Mouse (Mus musculus) intestine, embryonic 16.5 days (tissue): ENCODE measurements around the gene Pias3. TPM values are rescaled to one million over a fixed set of nuclear protein-coding genes. Genes with fewer than 3 reads are reported as not detected.

ENCODE experiments used
- ATAC-seq: fragments of 200-750 bp; cut with Nextera tagmentation; 2 replicates; pipeline ENCODE4 v1.8.0; 2017; ENCODE audit warnings: moderate TSS enrichment, moderate library complexity
- H3K27ac ChIP-seq: fragments of 300-500 bp; sonication (generic); 2 replicates; pipeline ENCODE4 v1.5.1; 2014; ENCODE audit warnings: mild to moderate bottlenecking, low read length
- H3K27me3 ChIP-seq: fragments of 300-500 bp; sonication (generic); replicated peaks from 2 replicates; pipeline ENCODE4 v1.6.1; 2014; ENCODE audit warnings: low read length, control low read depth, mixed read lengths; ENCODE audit not compliant: control insufficient read depth, insufficient read depth
- H3K36me3 ChIP-seq: fragments of 300-500 bp; sonication (generic); 2 replicates; pipeline ENCODE4 v1.6.1; 2014; ENCODE audit warnings: low read length, control low read depth; ENCODE audit not compliant: control insufficient read depth, insufficient read depth
- H3K4me1 ChIP-seq: fragments of 300-500 bp; sonication (generic); 2 replicates; pipeline ENCODE4 v1.6.1; 2014; ENCODE audit warnings: low read length, control low read depth, mixed read lengths; ENCODE audit not compliant: control insufficient read depth, insufficient read depth
- H3K4me2 ChIP-seq: fragments of 300-500 bp; sonication (generic); 2 replicates; pipeline ENCODE4 v1.6.1; 2014; ENCODE audit warnings: low read depth, low read length, control low read depth
- H3K4me3 ChIP-seq: fragments of 300-500 bp; sonication (generic); 2 replicates; pipeline ENCODE4 v1.5.1; 2014; ENCODE audit warnings: mild to moderate bottlenecking, low read length
- H3K9ac ChIP-seq: fragments of 300-500 bp; sonication (generic); 2 replicates; pipeline ENCODE4 v1.6.1; 2014; ENCODE audit warnings: low read depth, low read length
- H3K9me3 ChIP-seq: fragments of 300-500 bp; sonication (generic); 2 replicates; pipeline ENCODE4 v1.6.1; 2016; ENCODE audit warnings: low read length, control low read depth; ENCODE audit not compliant: control insufficient read depth
- WGBS: fragments of 180-500 bp; shearing (Covaris S2); extraction: QIAGEN DNeasy Blood & Tissue Kit; methylation state at CpG from one replicate; pipeline ENCODE4 v1.1.7; 2014; 5-methylcytosine and 5-hydroxymethylcytosine counted together
- polyA plus RNA-seq: library from polyadenylated mRNA; unstranded; fragments of >200 nt; fragmentation: Nextera tagmentation; extraction: Ambion mirVana; gene quantifications from 2 replicates; pipeline ENCODE4 v1.2.1, GENCODE M21; 2015

Gene Pias3
- polyA plus RNA-seq, 1 experiment from 2014 or later: 35.7 TPM

DNA sequence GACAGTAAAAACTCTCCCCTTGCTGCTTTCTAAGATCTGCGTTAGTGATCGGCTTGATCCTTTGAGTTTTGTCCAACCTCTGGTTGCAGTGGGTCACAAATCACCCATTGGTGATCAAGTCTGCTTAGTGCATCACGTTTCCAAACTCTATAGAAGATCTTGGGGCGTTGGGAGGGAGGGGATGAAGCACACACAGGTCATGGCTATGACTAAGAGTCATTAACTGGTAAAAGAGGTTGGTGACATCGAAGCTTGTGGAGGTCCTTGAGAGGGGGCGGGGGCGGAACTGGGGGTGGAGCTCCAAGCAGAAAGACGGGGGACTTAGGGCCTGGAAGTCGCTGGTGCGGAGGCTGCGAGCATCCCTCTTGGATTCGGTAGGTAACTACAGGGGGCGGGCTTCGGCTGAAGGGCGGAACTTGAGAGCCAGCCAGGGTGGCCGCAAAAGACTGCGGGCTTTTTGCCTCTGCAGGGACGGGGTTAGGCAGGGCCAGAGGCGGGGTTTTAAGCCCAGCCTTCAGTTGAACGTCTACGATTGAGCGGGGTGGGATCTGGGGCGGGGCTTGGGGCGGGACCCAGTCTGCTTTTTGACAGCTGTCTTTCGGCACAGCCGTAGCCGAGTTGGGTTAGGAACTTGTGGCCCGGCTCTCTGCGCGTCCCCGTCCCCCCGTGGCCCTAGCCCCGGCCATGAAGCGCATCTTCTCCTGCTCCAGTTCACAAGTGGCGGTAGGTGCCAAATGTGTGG lies 26.3 kb upstream of the Pias3 start, which contains the start of gene Ankrd35:
Gene Ankrd35, plus strand, starts transcription at position 405 of the 742 bp plus-strand sequence.
- Histone ChIP-seq H3K4me2 (peak within 1 kb of the TSS; percentile 89), H3K9ac (peak within 1 kb of the TSS; percentile 48; the same call in 1 of the 2 replicates)
- 4% methylated on average over 35 of the region's 35 CpGs for WGBS

DNA sequence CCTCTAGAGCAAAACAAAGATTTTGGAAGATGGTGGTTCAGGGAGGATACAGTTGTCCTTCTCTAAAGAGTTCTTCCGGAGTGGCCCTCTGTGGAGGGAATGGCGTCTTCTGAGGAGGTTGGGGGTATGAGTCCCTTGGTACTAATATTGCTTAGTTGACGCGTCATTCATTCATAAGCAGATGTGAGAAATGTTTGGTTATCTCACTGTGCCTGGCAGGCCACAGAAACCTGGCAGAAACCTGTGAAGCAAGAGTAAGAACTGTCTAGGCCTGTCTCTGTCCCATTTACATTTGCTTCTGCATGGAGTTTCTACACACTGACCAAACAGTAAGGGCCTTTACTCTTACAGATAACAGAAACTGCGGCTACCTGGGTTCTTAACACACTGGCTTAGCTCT lies 24.7 kb upstream of the Pias3 start:
- Histone ChIP-seq H3K27ac (no peak overlapping the region), H3K4me1 (peaks cover 17% of the 10 kb centered on the region), H3K9me3 (no peaks in the 10 kb centered on the region), H3K9ac (no peak overlapping the region), H3K4me2 (no peak overlapping the region), H3K27me3 (peaks cover 5% of the 10 kb centered on the region; the same call in 1 of the 2 replicates), H3K36me3 (no peaks in the 10 kb centered on the region), H3K4me3 (no peak overlapping the region)
- no peak for ATAC-seq
- 93% methylated on average over 5 of the region's 5 CpGs for WGBS

More for the DNA sequence above, 26.3 kb upstream of the Pias3 start, which contains the start of gene Ankrd35:
- no peaks in the 10 kb centered on the region for H3K36me3 ChIP-seq
- H3K27ac ChIP-seq: no peak within 1 kb of the TSS
- H3K27me3 ChIP-seq: peaks cover 5% of the 10 kb centered on the region; the same call in 1 of the 2 replicates
- peaks cover 12% of the 10 kb centered on the region for H3K4me1 ChIP-seq
- peak within 1 kb of the TSS; percentile 54 for H3K4me3 ChIP-seq
- ATAC-seq: peak; percentile 98
- H3K9me3 ChIP-seq: no peaks in the 10 kb centered on the region

DNA sequence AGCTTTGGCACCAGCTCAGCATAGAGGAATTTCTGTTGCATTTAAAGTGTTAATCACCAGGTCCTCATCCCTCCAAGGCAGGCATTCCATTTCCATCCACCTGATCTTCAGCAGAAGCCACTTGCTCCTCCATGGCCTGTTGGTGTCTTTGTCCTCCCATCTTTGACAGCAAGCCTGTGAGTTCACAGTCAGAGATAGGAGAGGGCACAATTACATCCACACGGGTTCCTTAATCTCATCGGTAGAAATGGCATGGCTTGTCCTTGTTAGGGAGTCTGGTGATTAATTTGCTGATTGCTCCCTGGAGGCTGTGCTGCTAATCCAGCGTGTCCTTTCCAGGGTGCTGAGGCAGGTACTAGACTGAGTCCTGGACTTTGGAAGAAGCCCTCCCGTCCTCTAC lies 22.7 kb upstream of the Pias3 start:
- ATAC-seq: no peak
- WGBS: 75% methylated on average over 4 of the region's 4 CpGs
- H3K36me3 ChIP-seq: no peaks in the 10 kb centered on the region
- no peak overlapping the region for H3K27ac ChIP-seq
- no peak overlapping the region for H3K4me2 ChIP-seq
- H3K27me3 ChIP-seq: peaks cover 5% of the 10 kb centered on the region; the same call in 1 of the 2 replicates
- no peaks in the 10 kb centered on the region for H3K9me3 ChIP-seq
- H3K4me1 ChIP-seq: peaks cover 17% of the 10 kb centered on the region
- no peak overlapping the region for H3K4me3 ChIP-seq
- H3K9ac ChIP-seq: no peak overlapping the region

DNA sequence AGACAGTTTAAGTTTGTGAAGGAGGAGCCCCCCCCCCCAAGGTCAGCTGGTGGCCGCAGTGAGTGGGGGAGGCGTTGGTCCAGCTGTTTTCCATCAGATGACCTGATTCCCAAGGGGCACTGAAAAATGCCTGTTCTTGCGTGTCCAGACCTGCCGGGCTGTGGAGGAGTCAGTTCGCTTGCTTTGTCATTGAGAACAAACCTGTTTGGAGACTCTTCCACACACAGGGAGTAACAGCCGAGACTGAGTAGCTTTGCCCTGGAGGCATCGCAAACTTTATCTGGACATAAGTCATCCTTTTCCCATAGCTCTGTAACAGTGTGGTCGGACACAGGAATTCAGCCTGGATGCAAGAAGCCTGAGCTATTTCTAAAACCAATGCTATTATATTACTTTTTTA lies 21.7 kb upstream of the Pias3 start:
- H3K27ac ChIP-seq: no peak overlapping the region

DNA sequence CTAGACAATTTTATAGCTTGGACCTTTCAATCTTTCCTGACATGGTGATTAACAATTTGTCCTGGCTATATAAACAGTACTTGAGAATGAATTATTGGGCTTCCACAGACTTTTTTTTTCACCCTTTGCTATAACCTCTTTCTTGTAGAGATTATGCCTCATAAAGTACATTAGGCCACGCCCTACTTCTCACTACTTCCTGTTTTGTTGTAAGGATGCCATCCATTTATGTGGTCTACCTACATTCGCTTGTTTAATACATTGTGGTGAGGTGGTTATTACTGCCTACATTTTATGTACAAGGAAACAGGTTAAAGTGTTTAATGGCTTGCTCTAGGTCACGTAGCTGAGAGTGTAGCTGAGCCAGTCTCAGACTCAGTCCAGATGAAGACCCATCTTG lies 21.0 kb upstream of the Pias3 start:
- no peak overlapping the region for H3K4me3 ChIP-seq
- peaks cover 14% of the 10 kb centered on the region for H3K4me1 ChIP-seq
- H3K4me2 ChIP-seq: no peak overlapping the region
- H3K9ac ChIP-seq: no peak overlapping the region
- WGBS: 73% methylated on average over 3 of the region's 3 CpGs
- H3K36me3 ChIP-seq: no peaks in the 10 kb centered on the region
- no peak overlapping the region for H3K27ac ChIP-seq
- no peaks in the 10 kb centered on the region for H3K9me3 ChIP-seq
- peak; percentile 11; the same call in 1 of the 2 replicates for ATAC-seq
- peaks cover 5% of the 10 kb centered on the region; the same call in 1 of the 2 replicates for H3K27me3 ChIP-seq

More for the DNA sequence above, 21.7 kb upstream of the Pias3 start:
- Histone ChIP-seq H3K27me3 (peaks cover 5% of the 10 kb centered on the region; the same call in 1 of the 2 replicates), H3K9ac (no peak overlapping the region), H3K9me3 (no peaks in the 10 kb centered on the region), H3K4me1 (peaks cover 16% of the 10 kb centered on the region), H3K4me2 (no peak overlapping the region), H3K36me3 (no peaks in the 10 kb centered on the region), H3K4me3 (no peak overlapping the region)
- 41% methylated on average over 8 of the region's 8 CpGs for WGBS
- ATAC-seq: no peak

DNA sequence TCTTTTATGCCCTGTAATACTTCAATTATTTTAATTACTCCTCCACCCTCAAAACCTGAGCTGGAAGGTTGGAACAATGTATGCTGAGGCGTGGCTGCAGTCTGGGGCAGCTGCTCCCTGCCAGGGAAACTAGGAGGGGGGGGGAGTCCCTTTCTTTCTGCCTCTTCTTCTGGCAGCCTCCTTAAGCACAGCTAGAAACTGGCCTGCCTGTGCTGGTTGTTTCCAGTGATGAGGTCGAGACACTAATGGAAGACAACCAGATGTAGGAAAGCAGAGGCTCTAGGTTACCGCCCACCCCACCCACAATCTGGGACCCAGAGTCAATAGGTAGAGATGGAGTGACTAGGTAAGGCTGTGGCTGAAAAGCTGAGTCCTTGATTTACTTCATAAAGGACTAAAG lies 20.5 kb upstream of the Pias3 start:
- Histone ChIP-seq H3K4me3 (no peak overlapping the region), H3K27ac (no peak overlapping the region), H3K4me2 (no peak overlapping the region), H3K27me3 (no peaks in the 10 kb centered on the region), H3K36me3 (no peaks in the 10 kb centered on the region), H3K9me3 (no peaks in the 10 kb centered on the region), H3K9ac (no peak overlapping the region), H3K4me1 (peaks cover 9% of the 10 kb centered on the region)
- WGBS: 51% methylated on average over 3 of the region's 3 CpGs
- ATAC-seq: peak; percentile 50

DNA sequence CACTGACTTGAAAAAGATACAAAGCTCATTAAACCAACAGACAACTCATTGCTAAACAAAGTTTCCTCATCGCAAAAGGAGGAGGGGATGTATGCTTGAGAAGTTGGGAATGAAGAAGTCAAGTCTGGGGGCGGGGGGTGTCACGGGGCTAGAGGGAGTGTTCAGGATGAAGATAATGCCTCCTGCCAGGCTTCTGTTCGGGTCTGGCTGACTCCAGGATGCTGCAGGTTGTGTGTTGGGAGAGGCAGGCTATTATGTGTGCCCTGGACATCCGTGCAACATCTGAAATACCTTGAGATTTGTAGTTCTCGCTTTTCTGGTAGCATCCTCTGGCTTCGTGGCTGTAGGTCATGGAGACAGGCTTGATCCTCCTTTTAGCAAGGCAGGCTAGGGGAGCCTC lies 17.7 kb upstream of the Pias3 start:
- Histone ChIP-seq H3K9ac (no peak overlapping the region), H3K9me3 (no peaks in the 10 kb centered on the region), H3K4me1 (peaks cover 8% of the 10 kb centered on the region), H3K27ac (no peak overlapping the region), H3K27me3 (no peaks in the 10 kb centered on the region), H3K36me3 (no peaks in the 10 kb centered on the region), H3K4me3 (no peak overlapping the region), H3K4me2 (no peak overlapping the region)
- ATAC-seq: no peak
- WGBS: 70% methylated on average over 7 of the region's 7 CpGs

DNA sequence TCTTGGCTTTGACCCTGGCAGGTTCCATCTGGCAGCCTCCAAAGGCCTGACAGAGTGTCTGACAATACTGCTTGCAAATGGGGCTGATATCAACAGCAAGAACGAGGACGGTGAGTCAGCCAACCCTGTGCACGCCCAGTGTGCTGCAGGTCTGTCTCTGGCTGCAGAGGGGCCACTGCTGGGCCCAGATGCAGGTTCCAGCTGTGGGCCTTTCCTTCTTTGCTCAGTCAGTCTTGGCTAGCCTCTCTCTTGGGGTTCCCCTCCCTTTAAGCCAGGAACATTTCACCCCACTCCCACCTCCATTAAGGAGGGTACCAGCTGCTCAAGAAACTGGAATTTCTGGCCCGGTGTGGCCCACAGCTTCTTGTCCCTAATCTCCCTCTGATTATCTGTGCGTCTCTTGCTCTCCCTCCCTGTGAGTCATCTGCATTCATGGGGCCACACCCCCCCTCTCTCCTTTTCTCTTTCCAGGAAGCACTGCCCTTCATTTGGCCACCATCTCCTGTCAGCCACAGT lies 17.0 kb upstream of the Pias3 start:
- Histone ChIP-seq H3K27me3 (peaks cover 4% of the 10 kb centered on the region; the same call in 1 of the 2 replicates), H3K4me3 (no peak overlapping the region), H3K4me1 (peaks cover 8% of the 10 kb centered on the region), H3K9ac (no peak overlapping the region), H3K9me3 (no peaks in the 10 kb centered on the region), H3K27ac (no peak overlapping the region), H3K36me3 (no peaks in the 10 kb centered on the region), H3K4me2 (no peak overlapping the region)
- ATAC-seq: peak; percentile 84
- WGBS: 31% methylated on average over 5 of the region's 5 CpGs

DNA sequence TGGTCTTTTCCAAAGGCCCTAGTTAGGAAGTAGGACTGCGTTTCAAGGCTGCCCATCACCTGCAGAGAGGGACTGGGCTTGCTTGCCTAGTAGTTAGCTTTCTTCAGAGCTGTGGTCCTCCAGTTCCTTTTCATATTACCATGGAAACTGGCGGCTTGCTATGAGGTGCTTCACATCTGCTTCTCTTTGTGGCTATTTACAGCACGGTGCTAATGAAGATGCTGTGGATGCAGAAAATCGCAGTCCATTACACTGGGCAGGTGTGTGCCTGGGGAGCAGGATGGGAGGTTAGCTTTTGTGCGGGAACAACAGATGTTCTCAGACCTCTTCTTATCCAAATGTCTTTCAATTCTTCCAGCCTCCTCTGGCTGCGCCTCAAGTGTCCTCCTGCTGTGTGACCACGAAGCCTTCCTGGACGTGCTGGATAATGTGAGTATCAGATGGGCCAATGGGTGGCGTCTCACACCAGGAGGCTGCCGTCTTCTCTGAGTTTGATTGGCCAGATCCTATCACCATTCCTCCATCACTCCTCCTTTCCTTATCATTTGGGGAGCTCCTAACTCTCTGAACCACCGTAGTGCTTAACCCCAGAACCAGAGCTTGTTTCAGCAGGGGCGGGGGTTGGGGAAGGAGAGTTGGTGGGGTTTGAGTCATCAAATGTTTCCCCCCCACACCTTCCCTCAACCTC lies 15.8 kb upstream of the Pias3 start:
- peaks cover 4% of the 10 kb centered on the region; the same call in 1 of the 2 replicates for H3K27me3 ChIP-seq
- no peaks in the 10 kb centered on the region for H3K36me3 ChIP-seq
- no peak overlapping the region for H3K27ac ChIP-seq
- WGBS: 41% methylated on average over 12 of the region's 12 CpGs
- peaks cover 12% of the 10 kb centered on the region for H3K4me1 ChIP-seq
- H3K9ac ChIP-seq: no peak overlapping the region
- no peak for ATAC-seq
- no peaks in the 10 kb centered on the region for H3K9me3 ChIP-seq
- H3K4me3 ChIP-seq: no peak overlapping the region
- no peak overlapping the region for H3K4me2 ChIP-seq
